Comparison of ENCODE assay signal across 19 mouse cellular contexts in genomic region chr3:32573881-32574280, GRCm38 (mm10).
"Had no signal": no experiment of that assay in that cellular context is flagged by ENCODE, and none has a peak within 500 bp of the region (broad histone marks: within the 10 kb centered on the region; RNA-seq: fewer than 3 reads in every experiment).

No protein-coding gene starts in this region.

- H3K27me3 ChIP-seq: intestine, embryonic 15.5 days; limb, embryonic 13.5 days; midbrain, embryonic 12.5 days; midbrain, embryonic 15.5 days; neural tube, embryonic 13.5 days; stomach, embryonic 15.5 days had no signal

- ATAC-seq: hindbrain, embryonic 16.5 days; intestine, embryonic 15.5 days; liver, postnatal 0 days; lung, postnatal 0 days; midbrain, embryonic 15.5 days had no signal

- H3K4me3 ChIP-seq: intestine, embryonic 15.5 days; limb, embryonic 10.5 days; limb, embryonic 13.5 days; midbrain, embryonic 12.5 days; midbrain, embryonic 15.5 days; myocyte; neural tube, embryonic 13.5 days; stomach, embryonic 15.5 days had no signal

- H3K4me1 ChIP-seq: intestine, embryonic 15.5 days; limb, embryonic 10.5 days; limb, embryonic 13.5 days; midbrain, embryonic 12.5 days; midbrain, embryonic 15.5 days; neural tube, embryonic 13.5 days; stomach, embryonic 15.5 days had no signal

- H3K4me2 ChIP-seq: intestine, embryonic 15.5 days; limb, embryonic 13.5 days; lung, embryonic 14.5 days; midbrain, embryonic 12.5 days; midbrain, embryonic 15.5 days; neural tube, embryonic 13.5 days; stomach, embryonic 15.5 days had no signal

- DNase-seq: liver; liver, postnatal 0 days; lung, embryonic 14.5 days; right cerebral cortex, postnatal 25 days; spleen, adult 18-20 months; thymus, postnatal 25 days had no signal

- H3K9me3 ChIP-seq: intestine, embryonic 15.5 days; limb, embryonic 10.5 days; limb, embryonic 13.5 days; midbrain, embryonic 12.5 days; midbrain, embryonic 15.5 days; neural tube, embryonic 13.5 days; stomach, embryonic 15.5 days had no signal

- H3K27ac ChIP-seq: intestine, embryonic 15.5 days; kidney, postnatal 0 days; limb, embryonic 10.5 days; limb, embryonic 13.5 days; liver, embryonic 14.5 days; macrophage; midbrain, embryonic 12.5 days; midbrain, embryonic 15.5 days; neural tube, embryonic 13.5 days; stomach, embryonic 15.5 days had no signal

- H3K9ac ChIP-seq: intestine, embryonic 15.5 days; limb, embryonic 13.5 days; liver, embryonic 14.5 days; liver, postnatal 0 days; lung, embryonic 14.5 days; midbrain, embryonic 12.5 days; midbrain, embryonic 15.5 days; neural tube, embryonic 13.5 days; stomach, embryonic 15.5 days had no signal
